Mouse (Mus musculus): ENCODE results near the gene Mtch1. TPM values are rescaled to one million over a fixed set of nuclear protein-coding genes. Genes with fewer than 3 reads are reported as not detected.

Gene Mtch1
- polyA plus RNA-seq, 1 experiment: 354 TPM

- no peaks in the 10 kb centered on the region for H3K36me3 ChIP-seq (ENCODE audit: control insufficient read depth, insufficient read depth, low read length)
- TF ChIP-seq CTCF (IDR thresholded peaks at IDR 0.05; ENCODE audit: borderline replicate concordance, control insufficient read depth, extremely low read depth, insufficient read depth, low read length, poor library complexity) (no peak), POLR2A (IDR thresholded peaks at IDR 0.05; ENCODE audit: control insufficient read depth, extremely low read depth, insufficient read depth, low read length, poor library complexity) (no peak)
- no peak for DNase-seq
- H3K4me1 ChIP-seq (replicated peaks; ENCODE audit: control insufficient read depth, insufficient read depth, low read length): no peaks in the 10 kb centered on the region
- no peaks in the 10 kb centered on the region for H3K27me3 ChIP-seq (ENCODE audit: control insufficient read depth, insufficient read depth, low read length)
- H3K4me3 ChIP-seq (ENCODE audit: control insufficient read depth, insufficient read depth, low read length): no peak overlapping the region
- WGBS: 85% methylated on average over 9 of the region's 9 CpGs
- no peak overlapping the region for H3K27ac ChIP-seq (ENCODE audit: control insufficient read depth, insufficient read depth, low read length)
These were observed 31.9 kb downstream of the Mtch1 start for GRCm38 (mm10) chr17:29315672-29316465.

GRCm38 (mm10) chr17:29313300-29313699 lies 34.4 kb downstream of the Mtch1 start:
- H3K27ac ChIP-seq (ENCODE audit: control insufficient read depth, insufficient read depth, low read length): no peak overlapping the region
- H3K36me3 ChIP-seq (ENCODE audit: control insufficient read depth, insufficient read depth, low read length): no peaks in the 10 kb centered on the region
- no peak overlapping the region for H3K4me3 ChIP-seq (ENCODE audit: control insufficient read depth, insufficient read depth, low read length)
- no peaks in the 10 kb centered on the region for H3K4me1 ChIP-seq (replicated peaks; ENCODE audit: control insufficient read depth, insufficient read depth, low read length)
- H3K27me3 ChIP-seq (ENCODE audit: control insufficient read depth, insufficient read depth, low read length): no peaks in the 10 kb centered on the region
- TF ChIP-seq POLR2A (IDR thresholded peaks at IDR 0.05; ENCODE audit: control insufficient read depth, extremely low read depth, insufficient read depth, low read length, poor library complexity) (no peak), CTCF (IDR thresholded peaks at IDR 0.05; ENCODE audit: borderline replicate concordance, control insufficient read depth, extremely low read depth, insufficient read depth, low read length, poor library complexity) (no peak)
- no peak for DNase-seq

GRCm38 (mm10) chr17:29312082-29312481 lies 35.7 kb downstream of the Mtch1 start:
- no peaks in the 10 kb centered on the region for H3K27me3 ChIP-seq (ENCODE audit: control insufficient read depth, insufficient read depth, low read length)
- 98% methylated on average over 2 of the region's 2 CpGs for WGBS
- DNase-seq: no peak
- TF ChIP-seq CTCF (IDR thresholded peaks at IDR 0.05; ENCODE audit: borderline replicate concordance, control insufficient read depth, extremely low read depth, insufficient read depth, low read length, poor library complexity) (no peak), POLR2A (IDR thresholded peaks at IDR 0.05; ENCODE audit: control insufficient read depth, extremely low read depth, insufficient read depth, low read length, poor library complexity) (no peak)
- H3K4me1 ChIP-seq (replicated peaks; ENCODE audit: control insufficient read depth, insufficient read depth, low read length): peaks cover 6% of the 10 kb centered on the region
- H3K36me3 ChIP-seq (ENCODE audit: control insufficient read depth, insufficient read depth, low read length): no peaks in the 10 kb centered on the region
- no peak overlapping the region for H3K4me3 ChIP-seq (ENCODE audit: control insufficient read depth, insufficient read depth, low read length)
- no peak overlapping the region for H3K27ac ChIP-seq (ENCODE audit: control insufficient read depth, insufficient read depth, low read length)

- TF ChIP-seq POLR2A (IDR thresholded peaks at IDR 0.05; ENCODE audit: control insufficient read depth, extremely low read depth, insufficient read depth, low read length, poor library complexity) (no peak), CTCF (IDR thresholded peaks at IDR 0.05; ENCODE audit: borderline replicate concordance, control insufficient read depth, extremely low read depth, insufficient read depth, low read length, poor library complexity) (no peak)
- Histone ChIP-seq H3K36me3 (ENCODE audit: control insufficient read depth, insufficient read depth, low read length) (no peaks in the 10 kb centered on the region), H3K4me3 (ENCODE audit: control insufficient read depth, insufficient read depth, low read length) (no peak overlapping the region), H3K27ac (ENCODE audit: control insufficient read depth, insufficient read depth, low read length) (no peak overlapping the region), H3K27me3 (ENCODE audit: control insufficient read depth, insufficient read depth, low read length) (no peaks in the 10 kb centered on the region), H3K4me1 (replicated peaks; ENCODE audit: control insufficient read depth, insufficient read depth, low read length) (peaks cover 10% of the 10 kb centered on the region)
- no peak for DNase-seq
- 97% methylated on average over 8 of the region's 8 CpGs for WGBS
These were observed 36.1 kb downstream of the Mtch1 start for GRCm38 (mm10) chr17:29311602-29312001.

- DNase-seq: no peak
- WGBS: 95% methylated on average over 21 of the region's 21 CpGs
These were observed 37.6 kb downstream of the Mtch1 start for GRCm38 (mm10) chr17:29310056-29310623.

GRCm38 (mm10) chr17:29305871-29306270 lies 41.9 kb downstream of the Mtch1 start:
- H3K27me3 ChIP-seq (ENCODE audit: control insufficient read depth, insufficient read depth, low read length): no peaks in the 10 kb centered on the region
- TF ChIP-seq CTCF (IDR thresholded peaks at IDR 0.05; ENCODE audit: borderline replicate concordance, control insufficient read depth, extremely low read depth, insufficient read depth, low read length, poor library complexity) (no peak), POLR2A (IDR thresholded peaks at IDR 0.05; ENCODE audit: control insufficient read depth, extremely low read depth, insufficient read depth, low read length, poor library complexity) (no peak)
- H3K36me3 ChIP-seq (ENCODE audit: control insufficient read depth, insufficient read depth, low read length): no peaks in the 10 kb centered on the region
- H3K4me1 ChIP-seq (replicated peaks; ENCODE audit: control insufficient read depth, insufficient read depth, low read length): peaks cover 55% of the 10 kb centered on the region
- H3K27ac ChIP-seq (ENCODE audit: control insufficient read depth, insufficient read depth, low read length): no peak overlapping the region
- DNase-seq: peak; percentile 23
- no peak overlapping the region for H3K4me3 ChIP-seq (ENCODE audit: control insufficient read depth, insufficient read depth, low read length)
- WGBS: 27% methylated on average over 7 of the region's 7 CpGs

More at GRCm38 (mm10) chr17:29310056-29310623, 37.6 kb downstream of the Mtch1 start:
- no peak overlapping the region for H3K27ac ChIP-seq (ENCODE audit: control insufficient read depth, insufficient read depth, low read length)
- TF ChIP-seq CTCF (IDR thresholded peaks at IDR 0.05; ENCODE audit: borderline replicate concordance, control insufficient read depth, extremely low read depth, insufficient read depth, low read length, poor library complexity) (no peak), POLR2A (IDR thresholded peaks at IDR 0.05; ENCODE audit: control insufficient read depth, extremely low read depth, insufficient read depth, low read length, poor library complexity) (no peak)
- no peaks in the 10 kb centered on the region for H3K36me3 ChIP-seq (ENCODE audit: control insufficient read depth, insufficient read depth, low read length)
- no peaks in the 10 kb centered on the region for H3K27me3 ChIP-seq (ENCODE audit: control insufficient read depth, insufficient read depth, low read length)
- peaks cover 24% of the 10 kb centered on the region for H3K4me1 ChIP-seq (replicated peaks; ENCODE audit: control insufficient read depth, insufficient read depth, low read length)
- H3K4me3 ChIP-seq (ENCODE audit: control insufficient read depth, insufficient read depth, low read length): no peak overlapping the region

All from thymus, adult 2 months (tissue).